Mouse (Mus musculus) right cerebral cortex, postnatal 4 days (tissue): ENCODE results near the gene Nmur1.
"Not testable (repeated sequence)": the region's sequence is repeated elsewhere in the genome, so short reads cannot be mapped to it uniquely, and the experiment has no call there.

Source experiments
- DNase-seq: peaks from one replicate; pipeline ENCODE4 v3.0.0-alpha.2; 2022

Nmur1 gene

DNA sequence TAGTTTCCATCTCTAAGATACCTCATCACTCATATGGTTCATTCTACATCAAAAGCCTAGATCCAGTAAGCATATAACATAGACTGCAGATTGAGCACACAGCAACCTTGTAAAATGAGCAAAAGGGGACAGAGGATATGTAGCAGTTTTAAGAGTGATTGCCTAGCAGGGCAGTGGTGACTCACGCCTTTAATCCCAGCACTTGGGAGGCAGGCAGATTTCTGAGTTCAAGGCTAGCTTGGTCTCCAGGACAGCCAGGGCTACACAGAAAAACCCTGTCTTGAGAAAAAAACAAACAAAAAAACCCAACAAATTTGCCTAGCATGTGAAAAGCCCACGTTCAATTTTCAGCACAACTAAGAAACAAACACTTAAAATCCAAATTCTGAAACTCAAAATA, 71.8 kb downstream of the Nmur1 start:
- DNase-seq: no peak

DNA sequence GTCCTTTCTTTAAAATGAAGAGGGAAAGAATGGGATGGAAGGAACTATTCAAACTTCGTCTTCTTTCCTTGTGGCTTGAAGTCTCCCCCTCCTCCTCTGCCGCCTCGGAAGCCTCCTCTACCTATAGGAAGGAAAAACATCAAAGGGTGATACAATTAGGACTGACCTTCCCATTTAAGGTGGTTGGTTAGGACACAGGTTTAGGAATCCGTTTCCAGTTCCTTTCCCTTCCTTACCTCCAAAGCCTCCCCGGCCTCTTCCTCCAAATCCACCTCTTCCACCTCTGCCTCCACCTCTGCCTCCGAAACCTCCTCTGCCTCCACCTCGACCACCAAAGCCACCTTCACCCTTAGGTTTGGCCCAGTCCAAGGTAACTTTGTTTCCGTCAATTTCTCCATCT, 75.5 kb downstream of the Nmur1 start:
- no peak for DNase-seq

DNA sequence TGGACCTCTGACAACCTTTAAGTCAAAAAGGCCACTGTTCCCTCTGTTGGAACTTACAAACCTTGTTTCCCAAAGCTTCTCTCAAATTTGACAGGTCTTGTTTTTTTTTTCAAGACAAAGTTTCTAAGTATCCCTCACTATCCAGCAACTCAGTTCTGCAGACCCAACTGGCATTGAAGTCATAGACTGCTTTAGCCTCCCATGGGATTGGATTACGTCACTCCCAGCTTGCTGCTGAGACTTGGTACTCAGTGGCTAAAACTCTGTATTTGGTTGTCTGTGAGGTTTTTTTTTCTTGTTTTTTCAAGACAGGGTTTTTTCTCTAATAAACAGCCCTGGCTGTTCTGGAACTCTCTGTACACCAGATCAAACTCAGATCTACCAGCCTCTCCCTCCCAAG, 76.3 kb downstream of the Nmur1 start:
- DNase-seq: no peak

- DNase-seq: no peak
These were observed 76.8 kb downstream of the Nmur1 start for GRCm38 (mm10) chr1:86349201-86349600.

- no peak for DNase-seq
These were observed 77.2 kb downstream of the Nmur1 start for GRCm38 (mm10) chr1:86348801-86349200.

DNA sequence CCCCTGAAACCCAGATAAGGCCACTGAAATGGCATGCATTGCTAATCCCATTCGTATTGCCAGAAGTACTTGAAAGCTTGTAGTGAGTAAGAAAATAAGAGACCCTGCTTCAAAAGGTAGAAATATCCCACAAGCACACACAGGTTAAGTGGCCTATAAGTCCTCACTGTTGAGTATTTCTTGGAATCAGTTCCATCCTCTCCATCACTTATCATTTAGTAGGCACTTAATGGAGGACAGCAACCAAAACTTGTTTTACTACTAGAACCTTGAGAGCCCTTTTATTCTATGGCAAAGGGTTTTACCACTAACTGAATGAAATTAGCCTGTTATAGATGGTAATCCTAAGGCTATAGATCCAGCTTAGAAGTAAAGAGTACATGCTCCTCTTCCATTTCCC, 77.9 kb downstream of the Nmur1 start:
- DNase-seq: no peak

GRCm38 (mm10) chr1:86347716-86348045, 78.3 kb downstream of the Nmur1 start:
- DNase-seq: no peak

DNA sequence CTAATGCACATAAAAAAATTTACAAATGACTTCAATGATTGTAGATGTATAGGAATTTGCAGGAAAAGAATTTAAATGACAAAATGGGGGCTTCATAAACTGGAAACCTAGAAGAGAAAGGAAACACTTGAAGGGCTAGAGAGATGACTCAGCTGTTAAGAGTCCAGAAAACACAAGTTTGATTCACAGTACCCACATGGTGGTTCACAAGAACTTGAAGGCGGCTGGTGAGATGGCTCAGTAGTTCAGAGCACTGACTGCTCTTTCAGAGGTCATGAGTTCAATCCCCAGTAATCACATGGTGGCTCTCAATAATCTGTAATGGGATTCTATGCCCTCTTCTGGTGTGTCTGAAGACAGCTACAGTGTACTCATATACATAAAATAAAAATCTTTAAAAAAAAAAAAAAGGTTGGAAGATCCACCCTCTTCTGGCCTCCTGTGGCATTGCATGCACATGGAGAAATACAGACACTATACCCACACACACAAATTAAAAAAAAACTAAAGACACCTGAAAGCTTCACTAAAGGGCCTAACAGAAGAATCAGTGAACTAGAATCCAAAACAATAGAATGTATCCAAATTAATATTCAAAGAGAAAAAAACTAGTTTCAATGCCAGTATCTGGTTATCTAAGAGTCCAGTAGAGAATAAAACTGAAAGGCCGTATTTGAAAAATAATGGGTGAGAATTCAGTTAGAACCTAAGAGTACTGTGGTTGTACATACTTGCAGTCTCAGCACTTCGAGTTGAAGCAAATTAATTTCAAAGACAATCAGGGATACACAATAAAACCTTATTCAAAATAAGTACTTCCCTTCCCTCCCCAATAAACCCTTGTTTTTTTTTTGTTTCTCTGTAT, 78.9 kb downstream of the Nmur1 start:
- DNase-seq: no peak

DNA sequence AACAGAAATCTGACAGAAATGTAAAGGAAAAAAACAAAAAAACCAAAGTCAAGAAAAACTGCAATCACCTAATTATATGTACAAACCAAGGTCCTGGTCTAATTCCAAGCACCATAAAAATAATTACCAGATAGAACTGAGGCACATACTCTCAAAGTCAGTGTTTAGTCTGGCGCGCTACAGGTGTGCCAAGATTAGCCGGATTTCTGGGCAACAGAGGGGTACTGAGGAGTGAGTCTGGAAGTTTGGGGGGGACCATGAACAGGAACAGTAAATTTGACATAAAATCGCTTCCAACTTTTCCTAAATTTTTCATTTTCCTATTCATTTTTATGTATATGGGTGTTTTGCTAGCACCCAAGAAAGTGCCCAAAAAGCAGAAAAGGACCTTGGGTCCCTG, 80.1 kb downstream of the Nmur1 start:
- no peak for DNase-seq

GRCm38 (mm10) chr1:86345069-86345468, 81.0 kb downstream of the Nmur1 start:
- no peak for DNase-seq

DNA sequence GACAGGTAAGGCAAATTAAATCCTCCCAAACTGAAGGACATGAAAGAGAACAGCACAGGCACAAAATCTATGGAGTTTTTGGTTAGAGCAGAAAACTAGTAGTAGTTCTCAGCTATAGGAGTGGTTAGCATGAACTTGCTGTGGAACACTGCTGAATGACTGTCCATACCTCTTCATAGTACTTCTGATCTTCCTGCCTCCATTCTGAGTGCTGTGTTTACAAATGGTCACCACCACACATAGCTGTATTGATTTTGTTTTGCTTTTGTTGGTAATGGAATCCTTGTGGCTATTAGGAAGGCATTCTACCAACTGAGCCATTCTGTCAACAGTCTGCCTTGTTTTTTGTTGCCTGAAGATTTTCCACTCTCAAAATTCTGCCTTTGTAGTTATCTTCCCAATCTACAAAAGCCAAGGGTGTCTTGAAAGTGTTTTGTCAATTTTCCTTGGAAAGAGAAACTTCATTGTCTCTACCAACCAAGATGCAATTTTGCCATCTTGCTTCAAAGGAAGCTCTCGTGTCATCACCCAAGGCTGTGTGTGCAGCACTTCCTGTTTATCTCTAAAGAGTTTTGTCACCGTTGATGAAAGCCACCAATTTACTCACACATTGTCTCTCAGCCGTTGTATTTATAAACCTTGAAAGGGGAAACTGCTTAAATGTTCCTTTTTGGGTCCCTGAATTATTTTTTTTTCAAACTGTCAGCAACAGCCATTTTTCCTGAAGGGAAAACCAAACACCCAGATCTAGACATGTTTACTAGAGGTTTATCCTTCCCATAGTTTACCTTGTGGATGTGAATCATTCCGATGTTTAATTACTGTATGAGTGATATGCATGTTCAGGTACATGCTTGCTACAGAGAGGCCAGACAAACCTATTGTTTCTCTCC, 81.8 kb downstream of the Nmur1 start:
- DNase-seq: no peak

- no peak for DNase-seq
These were observed 82.9 kb downstream of the Nmur1 start for GRCm38 (mm10) chr1:86343087-86343645.

- no peak for DNase-seq
These were observed 83.7 kb downstream of the Nmur1 start for GRCm38 (mm10) chr1:86342371-86342770.

- not testable (repeated sequence) for DNase-seq
These were observed 84.9 kb downstream of the Nmur1 start for GRCm38 (mm10) chr1:86341096-86341495.

GRCm38 (mm10) chr1:86339156-86339812, 86.7 kb downstream of the Nmur1 start:
- peak; percentile 89 for DNase-seq

- no peak for DNase-seq
These were observed 89.7 kb downstream of the Nmur1 start for GRCm38 (mm10) chr1:86336330-86336729.
